Mouse (Mus musculus): Measurements from ENCODE around the gene Tbc1d16. TPM values are rescaled to one million over a fixed set of nuclear protein-coding genes. Genes with fewer than 3 reads are reported as not detected.

The Tbc1d16 gene
- polyA plus RNA-seq, 1 experiment = not detected

DNA sequence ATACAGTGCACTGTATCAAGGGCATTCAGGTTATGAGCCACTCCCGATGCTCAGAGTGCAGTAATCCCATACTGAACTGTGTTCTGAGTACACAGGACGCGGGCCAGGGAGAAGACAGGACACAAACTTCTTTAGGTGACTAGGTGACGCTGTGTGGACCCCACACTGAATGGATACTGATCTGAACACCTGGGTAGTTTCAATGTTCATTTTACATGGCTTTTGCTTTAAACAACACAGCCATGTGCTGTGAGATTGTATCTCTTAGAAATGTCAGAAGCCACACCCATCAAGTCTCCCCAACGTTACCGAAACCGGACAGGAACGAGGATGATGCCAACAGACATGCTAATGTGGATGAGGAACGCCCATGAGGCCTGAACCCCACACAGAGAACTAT is 35.7 kb downstream of the Tbc1d16 start:
- TF ChIP-seq GATA1 (IDR thresholded peaks at IDR 0.05; ENCODE audit: low read length) = no peak

DNA sequence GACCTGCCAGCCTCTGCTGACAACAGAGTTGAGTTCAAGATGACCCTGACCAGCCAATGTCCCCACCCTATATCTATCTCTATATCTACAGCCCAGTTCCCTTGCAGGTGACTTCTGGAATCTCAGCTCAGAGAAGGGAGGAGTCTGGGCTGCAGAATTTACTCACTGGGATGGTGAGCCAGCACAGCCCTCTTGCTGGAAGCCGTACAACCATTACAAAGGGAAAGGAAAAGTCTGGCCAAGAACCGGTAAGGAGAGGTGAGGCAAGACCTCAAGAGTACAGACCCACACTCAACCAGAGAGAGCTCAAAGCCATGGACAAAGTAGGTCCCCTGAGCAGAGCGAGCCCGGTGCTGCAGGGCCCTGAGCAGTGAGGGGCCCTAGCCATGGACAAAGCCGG is 36.1 kb downstream of the Tbc1d16 start:
- TF ChIP-seq GATA1 (IDR thresholded peaks at IDR 0.05; ENCODE audit: low read length) = no peak

DNA sequence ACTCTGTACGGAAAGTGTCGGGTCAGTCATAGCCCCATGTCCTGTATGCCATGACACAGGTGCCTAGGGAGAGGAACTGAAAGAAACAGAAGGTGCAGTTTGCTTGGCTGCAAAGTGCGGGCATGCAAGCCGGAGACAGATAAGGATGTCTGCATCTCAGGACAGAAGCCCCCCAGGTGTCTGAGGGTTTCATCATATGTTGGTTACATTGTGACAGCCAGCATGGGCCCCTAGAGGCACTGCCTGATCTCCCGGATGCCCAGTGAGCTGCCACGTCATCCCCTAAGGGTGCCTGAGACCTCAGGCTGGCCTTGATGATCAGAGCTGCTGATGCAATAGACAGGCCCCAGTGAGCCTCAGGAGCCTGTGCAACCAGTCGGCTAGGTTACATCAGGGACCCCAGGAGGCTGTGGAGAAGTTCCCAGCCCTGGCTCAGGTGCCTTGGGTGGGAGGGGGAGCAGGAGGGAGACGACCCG is 36.7 kb downstream of the Tbc1d16 start:
- TF ChIP-seq GATA1 (IDR thresholded peaks at IDR 0.05; ENCODE audit: low read length) = no peak

DNA sequence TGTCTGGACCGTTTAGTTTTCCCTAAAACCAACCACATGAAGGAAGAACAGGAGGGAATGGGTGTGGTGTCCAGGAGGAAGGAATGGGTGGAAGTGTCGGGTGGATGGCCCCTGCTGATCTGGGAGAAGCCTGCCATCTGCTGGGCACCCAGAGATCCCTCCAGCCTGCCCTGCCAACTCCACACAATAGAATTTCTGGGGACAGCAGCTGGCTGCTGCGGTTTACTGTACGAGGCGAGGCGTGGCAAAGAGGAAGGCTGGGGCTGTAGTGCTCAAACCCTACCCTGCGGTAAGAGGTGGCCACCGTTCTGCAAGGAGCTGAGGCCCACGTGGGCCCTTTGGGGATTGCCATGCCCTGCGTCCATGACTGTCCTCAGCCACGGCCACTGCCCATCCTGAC is 37.8 kb downstream of the Tbc1d16 start:
- no peak for TF ChIP-seq GATA1 (IDR thresholded peaks at IDR 0.05; ENCODE audit: low read length)

DNA sequence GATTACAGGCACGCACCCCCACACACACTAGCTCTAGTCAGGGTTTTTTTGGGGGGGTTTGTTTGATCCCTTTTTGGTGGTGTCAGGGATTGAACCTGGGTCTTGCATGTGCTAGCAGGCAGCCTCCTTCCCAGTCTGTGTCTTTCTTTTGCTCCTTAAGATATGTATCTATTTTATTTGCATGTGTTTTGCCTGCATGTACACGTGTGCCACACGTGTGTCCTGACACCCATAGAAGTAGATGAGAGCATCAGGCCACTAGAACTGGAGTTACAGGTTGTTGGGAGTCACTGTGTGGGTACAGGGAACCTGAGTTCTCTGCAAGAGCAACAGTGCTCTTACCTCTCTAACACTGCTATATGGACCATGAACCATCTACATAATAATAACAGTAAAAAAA is 39.0 kb downstream of the Tbc1d16 start:
- TF ChIP-seq GATA1 (IDR thresholded peaks at IDR 0.05; ENCODE audit: low read length) = no peak

DNA sequence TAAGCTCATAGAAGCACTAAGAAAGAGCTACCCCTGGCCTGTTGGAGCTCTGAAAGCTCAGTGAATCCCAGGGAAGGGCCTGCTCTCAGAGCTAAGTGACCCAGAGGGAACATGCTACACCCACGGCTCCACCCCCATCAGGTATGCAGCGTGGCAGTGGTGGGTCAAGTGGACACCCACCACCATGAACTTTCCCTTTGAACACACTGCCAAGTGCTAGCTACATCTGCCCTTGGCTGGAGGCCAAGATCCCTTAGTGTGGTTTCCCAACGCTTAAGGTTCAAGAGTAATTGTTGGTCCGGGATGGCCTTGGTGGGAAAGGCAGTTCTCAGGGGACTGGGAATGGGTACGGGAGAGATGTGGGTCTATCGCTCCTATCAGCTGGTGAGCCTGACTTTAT is 39.9 kb downstream of the Tbc1d16 start:
- no peak for TF ChIP-seq GATA1 (IDR thresholded peaks at IDR 0.05; ENCODE audit: low read length)

DNA sequence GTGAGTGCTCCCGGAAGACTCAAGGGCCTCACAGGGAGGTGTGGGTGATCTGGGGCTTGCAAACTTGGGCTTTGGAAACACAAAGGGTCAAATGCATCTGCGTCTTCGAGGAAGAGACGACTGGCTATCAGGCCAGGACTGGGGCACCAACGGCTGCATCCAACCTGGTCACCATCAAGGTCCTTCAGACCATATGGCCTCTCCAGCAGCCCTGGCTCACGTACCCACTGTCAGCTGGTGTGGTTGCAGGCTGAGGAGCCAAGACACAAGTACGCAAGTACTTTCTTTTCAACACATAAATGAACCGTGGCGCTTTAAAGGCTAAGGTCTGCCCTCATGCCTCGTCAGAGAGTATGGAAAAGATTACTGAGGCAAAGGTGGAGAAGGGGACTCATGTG is 40.5 kb downstream of the Tbc1d16 start:
- no peak for TF ChIP-seq GATA1 (IDR thresholded peaks at IDR 0.05; ENCODE audit: low read length)

DNA sequence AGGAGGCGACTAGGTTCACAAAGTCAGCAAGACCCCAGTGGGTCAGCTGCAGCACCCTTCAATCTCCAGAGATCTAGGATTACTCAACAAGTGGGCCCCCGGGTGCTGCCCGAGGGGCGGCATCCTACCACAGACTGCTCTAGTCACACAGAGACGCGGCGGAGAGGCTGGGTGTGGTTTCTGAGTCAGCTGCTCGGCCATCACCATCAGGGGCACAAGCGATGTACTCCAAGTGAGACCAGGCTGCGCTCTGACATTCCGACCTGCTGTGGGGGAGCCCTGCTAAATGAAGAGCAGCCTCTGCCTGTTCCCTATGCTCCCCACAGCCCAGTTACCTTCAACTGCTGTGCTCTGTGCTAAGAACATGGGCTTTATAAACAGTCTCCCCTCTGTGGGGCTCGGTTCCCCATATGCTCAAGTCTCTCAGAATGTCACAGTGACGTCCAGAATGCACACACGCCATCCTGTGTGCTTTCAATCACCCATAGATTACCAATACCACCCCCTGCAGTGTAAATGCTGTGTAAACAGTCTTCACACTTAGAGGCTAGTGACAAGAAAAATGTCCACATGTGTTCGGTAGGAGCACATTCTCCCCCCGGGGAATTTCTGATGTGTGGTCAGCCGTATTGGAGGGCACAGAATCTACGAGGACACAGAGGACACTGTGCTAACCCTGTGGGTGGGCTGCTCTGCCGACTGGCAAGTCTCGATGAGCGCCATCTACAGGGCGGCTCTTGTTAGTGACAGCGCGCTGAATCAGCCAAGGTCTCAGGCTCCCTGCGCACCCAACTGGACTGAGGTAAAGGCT is 41.1 kb downstream of the Tbc1d16 start:
- no peak for TF ChIP-seq GATA1 (IDR thresholded peaks at IDR 0.05; ENCODE audit: low read length)

DNA sequence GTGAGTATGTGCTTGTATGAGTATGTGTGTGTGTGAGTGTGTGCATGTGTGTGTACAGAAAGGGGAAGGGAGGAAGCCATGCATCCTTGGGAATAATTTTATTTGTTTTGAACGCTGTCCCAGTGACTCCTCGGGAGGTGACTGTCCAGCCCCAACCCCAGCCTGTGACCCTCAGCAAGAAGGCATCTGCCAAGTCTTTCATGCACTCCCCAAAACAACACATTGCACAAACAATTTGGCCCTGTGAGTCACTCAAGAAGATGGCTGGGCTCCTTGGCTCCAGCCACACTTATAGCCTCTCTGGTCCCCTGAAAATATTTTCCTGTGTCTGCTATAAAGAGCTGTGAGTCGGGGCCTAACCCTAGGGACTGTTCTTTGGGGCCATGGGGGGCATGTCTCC is 41.9 kb downstream of the Tbc1d16 start:
- no peak for TF ChIP-seq GATA1 (IDR thresholded peaks at IDR 0.05; ENCODE audit: low read length)

DNA sequence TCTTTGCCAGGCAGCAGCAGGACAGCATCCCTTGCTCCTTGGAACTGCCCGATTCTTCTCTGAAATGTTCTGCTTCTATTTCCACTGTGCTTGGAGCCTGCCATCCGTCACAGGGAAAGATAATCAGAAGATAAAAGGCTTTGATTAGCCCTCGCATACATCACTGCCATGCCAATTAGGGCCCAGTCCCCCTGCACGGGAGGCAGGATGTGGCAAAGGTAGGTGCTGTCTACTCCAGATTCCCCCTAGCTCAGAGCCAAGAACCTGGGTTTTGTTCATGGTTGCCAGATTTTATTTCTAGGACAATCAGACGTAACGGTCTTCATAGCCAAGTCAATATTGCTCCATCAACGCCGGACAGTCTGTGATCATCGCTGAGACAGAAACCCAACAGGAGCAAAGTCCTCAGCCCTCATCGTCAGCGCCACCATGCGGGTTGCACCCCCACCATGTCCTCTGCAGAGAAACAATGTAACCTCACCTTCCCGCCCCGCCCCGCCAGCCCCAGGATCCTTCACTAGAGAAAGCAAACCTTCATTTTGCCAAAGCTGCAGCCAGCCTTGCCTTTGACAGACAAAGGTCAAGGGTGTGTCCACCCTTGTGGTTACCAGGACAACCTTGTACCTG is 44.5 kb downstream of the Tbc1d16 start:
- no peak for TF ChIP-seq GATA1 (IDR thresholded peaks at IDR 0.05; ENCODE audit: low read length)

DNA sequence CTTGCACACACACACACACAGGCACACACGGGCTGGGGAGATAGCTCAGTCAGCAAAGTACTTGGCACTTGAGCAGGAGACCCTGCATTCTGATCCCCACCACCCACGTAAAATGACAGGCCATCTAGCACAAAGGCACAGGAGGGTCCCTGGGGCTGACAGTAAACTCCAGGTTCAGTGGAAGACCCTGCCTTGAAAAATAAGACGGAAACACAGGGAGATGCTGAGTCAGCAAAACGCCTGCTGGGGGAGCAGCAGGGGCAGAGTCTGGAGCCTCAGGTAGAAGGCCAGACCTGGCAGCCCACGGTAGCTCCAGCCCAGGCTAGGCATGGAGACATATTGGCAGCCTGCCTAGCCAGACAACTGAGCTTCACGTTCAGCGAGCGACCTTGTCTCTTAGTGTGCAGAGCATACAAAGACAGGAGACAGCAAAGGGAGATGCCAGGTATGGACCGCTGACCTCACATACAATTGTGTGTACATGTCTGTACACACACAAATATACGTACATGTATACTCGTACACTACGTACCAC is 46.4 kb downstream of the Tbc1d16 start:
- no peak for TF ChIP-seq GATA1 (IDR thresholded peaks at IDR 0.05; ENCODE audit: low read length)

DNA sequence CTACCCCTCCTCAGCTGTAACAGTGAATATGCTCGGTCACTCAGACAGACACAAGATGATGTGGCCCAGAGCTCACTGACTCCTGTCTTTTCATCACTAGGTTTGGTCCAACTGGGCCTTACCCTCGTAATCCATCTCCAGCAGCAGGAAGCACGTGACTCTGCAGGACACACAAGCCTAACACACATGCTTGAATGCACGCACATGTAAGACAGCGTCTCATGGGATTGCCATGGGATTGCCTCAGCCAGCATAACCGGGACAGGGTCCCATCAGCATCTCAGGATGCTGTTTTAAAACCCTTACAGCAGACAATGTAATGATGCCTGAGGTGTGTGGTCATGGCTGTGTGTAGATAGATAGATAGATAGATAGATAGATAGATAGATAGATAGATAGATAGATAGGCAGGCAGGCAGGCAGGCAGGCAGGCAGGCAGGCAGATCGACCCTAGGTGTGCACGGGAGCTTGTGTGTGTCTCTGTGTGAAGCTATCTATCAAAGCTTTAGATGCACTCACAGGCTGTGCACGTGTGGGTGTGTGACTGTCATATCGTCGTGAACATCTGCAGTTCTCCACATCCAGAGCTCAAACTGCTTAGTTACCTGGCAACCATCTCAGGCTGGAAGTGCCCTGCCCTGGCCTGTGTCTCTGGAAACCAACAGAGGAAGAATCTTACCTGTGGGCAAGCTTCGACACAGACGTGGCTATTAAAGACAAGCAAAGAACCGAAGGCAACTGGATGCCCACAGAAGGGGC is 47.3 kb downstream of the Tbc1d16 start:
- TF ChIP-seq GATA1 (IDR thresholded peaks at IDR 0.05; ENCODE audit: low read length) = no peak

DNA sequence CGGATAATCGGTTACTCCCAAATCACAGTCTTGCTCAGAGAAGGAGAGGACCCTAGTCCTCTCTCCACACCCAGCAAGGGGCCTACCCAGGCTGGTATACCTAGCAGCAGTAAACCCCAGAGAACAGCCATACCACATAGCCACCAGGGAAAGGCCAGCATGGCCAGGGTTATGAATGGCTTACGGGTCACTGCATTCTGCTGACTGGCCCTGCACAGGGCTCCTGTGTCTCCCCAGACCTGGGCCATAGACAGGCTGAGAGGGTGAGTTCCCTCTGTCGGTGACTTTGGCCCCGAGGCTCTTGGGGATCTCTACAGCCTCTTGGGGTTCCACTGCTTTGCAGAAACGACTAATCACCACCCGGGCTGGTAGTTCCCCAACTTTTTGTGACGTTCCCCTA is 50.0 kb downstream of the Tbc1d16 start:
- TF ChIP-seq GATA1 (IDR thresholded peaks at IDR 0.05; ENCODE audit: low read length) = no peak

DNA sequence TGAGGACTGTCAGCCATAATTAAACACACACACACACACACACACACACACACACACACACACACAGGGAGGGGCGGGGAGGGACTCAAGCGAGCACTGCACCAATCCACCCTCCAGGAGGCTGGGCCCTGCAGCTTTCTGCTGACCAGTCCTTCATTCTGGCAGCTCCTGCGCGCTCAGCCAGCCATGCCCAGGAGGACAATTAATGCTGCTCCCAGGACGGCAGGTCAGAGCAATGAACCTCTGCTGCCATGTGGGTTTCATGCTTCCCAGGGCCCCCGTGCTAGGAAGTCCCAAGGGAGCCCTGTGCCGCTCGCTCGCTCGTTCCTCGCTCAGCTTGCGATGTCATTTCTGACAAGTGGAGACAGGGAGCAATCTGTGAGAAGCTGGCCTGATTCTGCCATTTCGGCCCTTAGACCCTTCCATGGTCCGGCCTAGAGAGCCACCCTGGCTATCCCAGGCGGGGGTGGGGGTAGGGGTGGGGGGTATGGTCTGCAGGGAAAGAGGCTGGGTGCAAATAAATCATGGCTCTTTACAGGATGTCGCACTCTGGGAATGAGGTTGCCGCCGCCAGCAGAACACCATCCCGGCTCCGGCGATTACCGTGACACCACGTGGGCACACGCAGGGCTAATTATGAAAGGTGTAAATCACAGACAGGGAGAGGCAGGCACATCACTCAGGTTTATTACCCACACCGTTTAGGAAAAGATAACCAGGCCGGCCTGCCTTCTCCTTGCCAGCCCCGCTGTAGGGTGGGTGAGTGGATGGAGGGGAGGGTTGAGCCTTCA is 51.7 kb downstream of the Tbc1d16 start:
- no peak for TF ChIP-seq GATA1 (IDR thresholded peaks at IDR 0.05; ENCODE audit: low read length)

DNA sequence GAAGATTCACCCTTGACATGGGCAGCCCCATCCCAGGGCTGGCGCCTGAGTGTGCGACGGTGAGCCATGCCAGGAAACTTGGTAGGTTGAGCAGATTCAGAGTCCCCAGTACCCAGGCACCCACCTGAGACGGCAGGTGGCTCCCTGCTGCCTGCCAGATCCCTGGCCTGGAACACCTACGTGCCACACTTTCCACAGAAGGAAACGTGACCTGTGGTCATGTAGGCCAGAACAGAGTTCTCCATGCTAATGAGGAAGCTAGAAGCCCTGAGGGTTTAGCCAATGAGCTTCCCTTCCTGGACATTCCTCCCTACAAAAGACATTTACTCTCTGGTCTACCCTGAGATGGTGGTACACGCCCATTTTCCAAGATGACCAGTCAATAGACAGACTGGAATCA is 56.7 kb downstream of the Tbc1d16 start:
- TF ChIP-seq GATA1 (IDR thresholded peaks at IDR 0.05; ENCODE audit: low read length) = no peak

Measured in G1E-ER4 (cell line).